Mouse (Mus musculus) colon, adult 2 months (tissue): ENCODE data around the gene Clstn2. TPM values are rescaled to one million over a fixed set of nuclear protein-coding genes. Genes with fewer than 3 reads are reported as not detected.

Experiments used
- polyA plus RNA-seq: library from polyadenylated mRNA; depleted of rRNA; stranded (reverse); fragments of >200 nt; gene quantifications from 2 replicates; pipeline ENCODE4 v1.2.3, GENCODE M21; 2012; rRNA removed

Clstn2 gene
- polyA plus RNA-seq, result 0.22 TPM in 2 replicates

DNA sequence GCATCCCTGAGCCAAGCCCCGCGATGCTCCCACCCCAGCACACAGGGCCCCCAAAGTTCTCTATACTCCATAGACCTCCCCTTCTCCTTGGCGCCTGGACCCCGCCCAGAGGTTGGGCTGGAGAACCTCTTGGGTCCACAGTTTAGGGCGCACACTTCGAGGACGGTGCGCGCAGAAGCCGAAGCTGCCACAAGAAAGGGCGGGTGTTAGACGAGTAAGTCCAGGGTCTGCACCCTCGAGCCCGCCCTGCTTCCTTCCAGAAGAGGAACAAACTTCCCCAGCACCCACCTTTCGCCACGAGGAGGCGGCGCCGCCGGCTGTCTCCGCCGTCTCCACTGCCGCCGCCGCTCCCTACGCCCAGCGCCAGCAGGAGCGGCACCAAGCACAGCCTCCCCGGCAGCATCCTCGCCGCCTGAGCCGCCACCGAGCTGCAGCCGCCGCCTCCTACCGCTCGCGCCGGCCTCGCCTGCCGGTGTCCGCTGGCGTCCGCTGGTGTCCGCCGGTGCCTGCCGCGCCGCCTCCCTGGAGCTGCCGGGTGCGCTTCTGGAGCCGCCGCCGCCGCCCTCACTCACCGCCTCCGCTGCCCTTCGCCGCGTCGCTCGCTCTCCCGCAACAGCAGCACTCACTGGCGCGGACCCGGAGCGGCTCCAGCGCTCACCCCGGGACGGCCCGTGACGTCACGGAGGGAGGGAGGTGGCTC lies at the start of gene Clstn2:
TSS of gene Clstn2 (minus strand) at position 609 of the 700 bp plus-strand sequence.

